Mouse (Mus musculus): ENCODE data around the gene Gpr88. TPM values are rescaled to one million over a fixed set of nuclear protein-coding genes. Genes with fewer than 3 reads are reported as not detected.

The Gpr88 gene
- polyA plus RNA-seq, 1 experiment from 2014 or later, result 1.8 TPM

- Histone ChIP-seq H3K27ac (replicated peaks; ENCODE audit: low read depth, low read length) (no peak overlapping the region), H3K27me3 (ENCODE audit: control insufficient read depth, insufficient read depth, low read length) (no peaks in the 10 kb centered on the region), H3K4me2 (ENCODE audit: low read length) (no peak overlapping the region), H3K9me3 (ENCODE audit: control insufficient read depth, low read length) (no peaks in the 10 kb centered on the region), H3K4me3 (replicated peaks; ENCODE audit: low read depth, low read length) (no peak overlapping the region), H3K4me1 (ENCODE audit: control insufficient read depth, insufficient read depth, low read length) (no peaks in the 10 kb centered on the region), H3K9ac (replicated peaks; ENCODE audit: low read length) (no peak overlapping the region), H3K36me3 (ENCODE audit: control insufficient read depth, insufficient read depth, low read length) (no peaks in the 10 kb centered on the region)
- DNase-seq, result no peak
- no peak for ATAC-seq (ENCODE audit: low FRiP score, low TSS enrichment)
- 27% methylated on average over 2 of the region's 2 CpGs for whole genome bisulfite sequencing
Observed at GRCm38 (mm10) chr3:116283996-116284395, 30.7 kb upstream of the Gpr88 start.

DNA sequence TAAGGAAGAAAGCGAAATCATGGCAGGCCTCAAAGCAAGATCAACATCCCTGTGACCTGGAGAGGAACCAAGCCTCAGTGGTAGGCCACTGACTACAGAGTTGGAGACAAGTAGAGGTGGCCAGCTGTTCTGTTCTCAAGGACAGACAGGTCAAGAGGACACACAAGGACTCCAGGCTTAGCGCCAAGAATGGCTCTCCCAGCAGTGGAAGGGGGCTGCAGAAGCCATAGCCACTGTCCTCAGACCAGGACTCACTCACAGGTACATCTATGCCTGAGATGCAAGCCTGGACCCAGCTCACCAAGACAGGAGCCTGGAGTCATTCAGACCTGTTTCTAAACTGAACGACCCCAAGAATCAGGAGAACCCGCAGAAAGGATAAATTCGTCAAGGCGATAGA, 28.4 kb upstream of the Gpr88 start:
- H3K27ac ChIP-seq (replicated peaks; ENCODE audit: low read depth, low read length), result no peak overlapping the region
- no peak overlapping the region for H3K4me3 ChIP-seq (replicated peaks; ENCODE audit: low read depth, low read length)
- ATAC-seq (ENCODE audit: low FRiP score, low TSS enrichment) (no peak), DNase-seq (no peak)
- H3K4me2 ChIP-seq (ENCODE audit: low read length), result no peak overlapping the region
- no peaks in the 10 kb centered on the region for H3K9me3 ChIP-seq (ENCODE audit: control insufficient read depth, low read length)
- H3K36me3 ChIP-seq (ENCODE audit: control insufficient read depth, insufficient read depth, low read length), result no peaks in the 10 kb centered on the region
- no peak overlapping the region for H3K9ac ChIP-seq (replicated peaks; ENCODE audit: low read length)
- no peaks in the 10 kb centered on the region for H3K4me1 ChIP-seq (ENCODE audit: control insufficient read depth, insufficient read depth, low read length)
- 92% methylated on average over 6 of the region's 6 CpGs for WGBS
- no peaks in the 10 kb centered on the region for H3K27me3 ChIP-seq (ENCODE audit: control insufficient read depth, insufficient read depth, low read length)

DNA sequence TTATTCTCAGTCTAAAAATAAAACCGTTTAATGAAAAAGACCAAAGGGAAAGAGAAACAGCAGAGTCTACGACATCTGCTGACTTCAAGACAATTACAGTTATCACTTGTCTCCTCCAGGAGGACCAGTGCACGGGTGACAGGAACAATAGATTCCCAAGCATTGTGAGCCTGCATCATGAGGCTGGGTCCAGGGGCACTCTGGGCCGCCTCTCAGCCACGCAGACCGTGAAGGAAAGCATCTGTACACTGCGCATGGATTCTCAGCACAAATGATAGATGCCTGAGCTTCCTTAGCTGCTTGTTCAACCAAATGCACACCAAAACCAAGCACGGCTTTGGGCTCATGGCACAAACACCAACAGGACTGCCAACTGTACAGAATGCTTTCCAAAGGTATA, 23.8 kb upstream of the Gpr88 start:
- no peak for ATAC-seq (ENCODE audit: low FRiP score, low TSS enrichment)
- 75% methylated on average over 8 of the region's 8 CpGs for WGBS
- H3K4me3 ChIP-seq (replicated peaks; ENCODE audit: low read depth, low read length), result no peak overlapping the region

GRCm38 (mm10) chr3:116271679-116272078, 18.4 kb upstream of the Gpr88 start:
- no peaks in the 10 kb centered on the region for H3K36me3 ChIP-seq (ENCODE audit: control insufficient read depth, insufficient read depth, low read length)
- ATAC-seq (ENCODE audit: low FRiP score, low TSS enrichment) (no peak), DNase-seq (no peak)
- H3K27ac ChIP-seq (replicated peaks; ENCODE audit: low read depth, low read length), result no peak overlapping the region
- no peaks in the 10 kb centered on the region for H3K4me1 ChIP-seq (ENCODE audit: control insufficient read depth, insufficient read depth, low read length)
- no peak overlapping the region for H3K9ac ChIP-seq (replicated peaks; ENCODE audit: low read length)
- H3K27me3 ChIP-seq (ENCODE audit: control insufficient read depth, insufficient read depth, low read length), result no peaks in the 10 kb centered on the region
- H3K9me3 ChIP-seq (ENCODE audit: control insufficient read depth, low read length), result no peaks in the 10 kb centered on the region
- no peak overlapping the region for H3K4me3 ChIP-seq (replicated peaks; ENCODE audit: low read depth, low read length)
- no peak overlapping the region for H3K4me2 ChIP-seq (ENCODE audit: low read length)
- 93% methylated on average over 6 of the region's 6 CpGs for WGBS

More for the DNA sequence above, 23.8 kb upstream of the Gpr88 start:
- Histone ChIP-seq H3K9ac (replicated peaks; ENCODE audit: low read length) (no peak overlapping the region), H3K4me1 (ENCODE audit: control insufficient read depth, insufficient read depth, low read length) (no peaks in the 10 kb centered on the region), H3K9me3 (ENCODE audit: control insufficient read depth, low read length) (no peaks in the 10 kb centered on the region), H3K27me3 (ENCODE audit: control insufficient read depth, insufficient read depth, low read length) (no peaks in the 10 kb centered on the region), H3K27ac (replicated peaks; ENCODE audit: low read depth, low read length) (no peak overlapping the region), H3K36me3 (ENCODE audit: control insufficient read depth, insufficient read depth, low read length) (no peaks in the 10 kb centered on the region), H3K4me2 (ENCODE audit: low read length) (no peak overlapping the region)
- no peak for DNase-seq

- ATAC-seq (ENCODE audit: low FRiP score, low TSS enrichment) (peak; percentile 40; the same call in 1 of the 2 replicates), DNase-seq (no peak)
- Histone ChIP-seq H3K9ac (replicated peaks; ENCODE audit: low read length) (no peak overlapping the region), H3K27me3 (ENCODE audit: control insufficient read depth, insufficient read depth, low read length) (no peaks in the 10 kb centered on the region), H3K4me3 (replicated peaks; ENCODE audit: low read depth, low read length) (no peak overlapping the region), H3K4me2 (ENCODE audit: low read length) (no peak overlapping the region), H3K4me1 (ENCODE audit: control insufficient read depth, insufficient read depth, low read length) (no peaks in the 10 kb centered on the region), H3K9me3 (ENCODE audit: control insufficient read depth, low read length) (no peaks in the 10 kb centered on the region), H3K27ac (replicated peaks; ENCODE audit: low read depth, low read length) (no peak overlapping the region), H3K36me3 (ENCODE audit: control insufficient read depth, insufficient read depth, low read length) (no peaks in the 10 kb centered on the region)
- WGBS, result 92% methylated on average over 2 of the region's 2 CpGs
Observed at GRCm38 (mm10) chr3:116267036-116267654, 13.8 kb upstream of the Gpr88 start.

GRCm38 (mm10) chr3:116266360-116266759, 13.1 kb upstream of the Gpr88 start:
- Histone ChIP-seq H3K36me3 (ENCODE audit: control insufficient read depth, insufficient read depth, low read length) (no peaks in the 10 kb centered on the region), H3K4me2 (ENCODE audit: low read length) (no peak overlapping the region), H3K27me3 (ENCODE audit: control insufficient read depth, insufficient read depth, low read length) (no peaks in the 10 kb centered on the region), H3K4me1 (ENCODE audit: control insufficient read depth, insufficient read depth, low read length) (no peaks in the 10 kb centered on the region), H3K4me3 (replicated peaks; ENCODE audit: low read depth, low read length) (no peak overlapping the region), H3K27ac (replicated peaks; ENCODE audit: low read depth, low read length) (no peak overlapping the region), H3K9me3 (ENCODE audit: control insufficient read depth, low read length) (no peaks in the 10 kb centered on the region), H3K9ac (replicated peaks; ENCODE audit: low read length) (no peak overlapping the region)
- WGBS, result 84% methylated on average over 3 of the region's 3 CpGs
- DNase-seq, result no peak
- ATAC-seq (ENCODE audit: low FRiP score, low TSS enrichment), result no peak

DNA sequence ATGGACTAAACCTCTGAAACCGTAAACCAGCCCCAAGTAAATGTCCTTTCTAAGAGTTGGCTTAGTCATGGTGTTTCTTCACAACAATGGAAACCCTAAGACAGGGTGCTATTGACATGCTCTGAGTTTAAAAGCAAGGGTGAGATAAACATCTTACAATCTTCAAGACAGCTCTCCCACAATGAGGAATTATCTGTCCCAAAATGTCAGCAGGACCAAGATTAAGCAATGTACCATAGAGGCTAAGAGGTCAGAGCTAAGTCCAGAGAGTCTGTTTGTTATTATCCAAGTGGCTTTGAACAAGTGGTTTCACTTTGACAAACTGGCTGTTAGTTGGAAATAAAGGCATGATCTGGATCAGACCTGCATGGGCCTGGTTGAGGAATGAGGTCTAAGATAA, 10.7 kb upstream of the Gpr88 start:
- Histone ChIP-seq H3K4me1 (ENCODE audit: control insufficient read depth, insufficient read depth, low read length) (no peaks in the 10 kb centered on the region), H3K9me3 (ENCODE audit: control insufficient read depth, low read length) (no peaks in the 10 kb centered on the region), H3K27me3 (ENCODE audit: control insufficient read depth, insufficient read depth, low read length) (no peaks in the 10 kb centered on the region), H3K36me3 (ENCODE audit: control insufficient read depth, insufficient read depth, low read length) (no peaks in the 10 kb centered on the region), H3K27ac (replicated peaks; ENCODE audit: low read depth, low read length) (no peak overlapping the region), H3K4me2 (ENCODE audit: low read length) (no peak overlapping the region), H3K4me3 (replicated peaks; ENCODE audit: low read depth, low read length) (no peak overlapping the region), H3K9ac (replicated peaks; ENCODE audit: low read length) (no peak overlapping the region)
- WGBS, result 62% methylated on average over 1 of the region's 1 CpGs
- ATAC-seq (ENCODE audit: low FRiP score, low TSS enrichment) (no peak), DNase-seq (no peak)

DNA sequence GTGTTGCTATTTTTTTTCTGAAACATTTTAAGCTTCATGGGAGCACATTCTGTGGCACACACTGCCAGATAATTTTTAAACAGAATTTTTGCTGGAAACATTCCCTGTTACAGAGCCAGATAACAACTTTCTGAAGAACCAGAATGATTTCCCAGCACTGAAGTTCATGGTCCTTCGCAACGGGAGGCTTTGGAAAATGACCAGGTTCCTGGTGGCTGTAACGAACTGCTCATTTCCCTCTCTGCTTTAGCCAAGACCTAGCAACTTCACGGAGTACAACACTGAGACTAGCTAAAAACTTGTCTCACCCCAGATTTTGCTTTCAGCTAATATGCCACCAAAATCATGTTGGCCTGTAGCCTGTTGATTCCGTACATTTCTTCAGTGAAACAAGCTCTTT, 9.8 kb upstream of the Gpr88 start:
- no peak for DNase-seq

GRCm38 (mm10) chr3:116256104-116256503, 2.8 kb upstream of the Gpr88 start:
- Histone ChIP-seq H3K4me3 (replicated peaks; ENCODE audit: low read depth, low read length) (no peak overlapping the region), H3K9me3 (ENCODE audit: control insufficient read depth, low read length) (no peaks in the 10 kb centered on the region), H3K27me3 (ENCODE audit: control insufficient read depth, insufficient read depth, low read length) (peaks cover 9% of the 10 kb centered on the region; the same call in 1 of the 2 replicates), H3K9ac (replicated peaks; ENCODE audit: low read length) (no peak overlapping the region), H3K4me1 (ENCODE audit: control insufficient read depth, insufficient read depth, low read length) (peaks cover 12% of the 10 kb centered on the region), H3K36me3 (ENCODE audit: control insufficient read depth, insufficient read depth, low read length) (no peaks in the 10 kb centered on the region), H3K4me2 (ENCODE audit: low read length) (no peak overlapping the region), H3K27ac (replicated peaks; ENCODE audit: low read depth, low read length) (no peak overlapping the region)
- WGBS, result 66% methylated on average over 5 of the region's 5 CpGs
- DNase-seq (no peak), ATAC-seq (ENCODE audit: low FRiP score, low TSS enrichment) (no peak)

More for the DNA sequence above, 9.8 kb upstream of the Gpr88 start:
- no peaks in the 10 kb centered on the region for H3K4me1 ChIP-seq (ENCODE audit: control insufficient read depth, insufficient read depth, low read length)
- no peak for ATAC-seq (ENCODE audit: low FRiP score, low TSS enrichment)
- no peak overlapping the region for H3K9ac ChIP-seq (replicated peaks; ENCODE audit: low read length)
- H3K27ac ChIP-seq (replicated peaks; ENCODE audit: low read depth, low read length), result no peak overlapping the region
- H3K9me3 ChIP-seq (ENCODE audit: control insufficient read depth, low read length), result no peaks in the 10 kb centered on the region
- H3K27me3 ChIP-seq (ENCODE audit: control insufficient read depth, insufficient read depth, low read length), result no peaks in the 10 kb centered on the region
- H3K4me3 ChIP-seq (replicated peaks; ENCODE audit: low read depth, low read length), result no peak overlapping the region
- no peak overlapping the region for H3K4me2 ChIP-seq (ENCODE audit: low read length)
- no peaks in the 10 kb centered on the region for H3K36me3 ChIP-seq (ENCODE audit: control insufficient read depth, insufficient read depth, low read length)
- 94% methylated on average over 5 of the region's 5 CpGs for WGBS

Measured in midbrain, embryonic 14.5 days (tissue).